Mouse (Mus musculus) lung, postnatal 0 days (tissue): ENCODE results near the gene Mia2.

ENCODE experiments used
- CTCF ChIP-seq: IDR thresholded peaks from 2 replicates; pipeline ENCODE4 v1.5.1; 2016; ENCODE audit warnings: antibody characterized with exemption, mild to moderate bottlenecking
- EP300 ChIP-seq: IDR thresholded peaks from 2 replicates; pipeline ENCODE4 v1.6.1; 2016; ENCODE audit warnings: antibody characterized with exemption, mild to moderate bottlenecking, control low read depth

DNA sequence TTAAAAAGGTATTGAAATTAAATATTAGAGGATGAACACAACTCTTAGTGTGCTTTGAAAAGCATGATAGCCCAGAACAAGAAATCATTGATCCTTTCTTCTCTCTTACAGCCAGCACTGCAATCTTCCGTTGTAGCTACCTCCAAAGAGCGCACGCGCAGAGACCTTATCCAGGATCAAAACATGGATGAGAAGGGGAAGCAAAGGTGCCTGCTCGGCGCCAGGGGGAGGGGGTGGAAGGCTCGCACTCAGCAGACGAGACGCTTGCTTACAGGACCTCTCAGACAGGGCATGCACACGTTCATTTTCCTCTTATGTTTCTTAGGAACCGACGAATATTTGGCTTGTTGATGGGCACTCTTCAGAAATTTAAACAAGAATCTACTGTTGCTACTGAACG, 26.8 kb upstream of the Mia2 start:
- no peak for TF ChIP-seq CTCF
- no peak for TF ChIP-seq EP300
